Mouse (Mus musculus) lung, postnatal 0 days (tissue): ENCODE results near the gene Gnao1.

Source experiments
- CTCF ChIP-seq: IDR thresholded peaks from 2 replicates; pipeline ENCODE4 v1.5.1; 2016; ENCODE audit warnings: antibody characterized with exemption, mild to moderate bottlenecking
- EP300 ChIP-seq: IDR thresholded peaks from 2 replicates; pipeline ENCODE4 v1.6.1; 2016; ENCODE audit warnings: antibody characterized with exemption, mild to moderate bottlenecking, control low read depth

DNA sequence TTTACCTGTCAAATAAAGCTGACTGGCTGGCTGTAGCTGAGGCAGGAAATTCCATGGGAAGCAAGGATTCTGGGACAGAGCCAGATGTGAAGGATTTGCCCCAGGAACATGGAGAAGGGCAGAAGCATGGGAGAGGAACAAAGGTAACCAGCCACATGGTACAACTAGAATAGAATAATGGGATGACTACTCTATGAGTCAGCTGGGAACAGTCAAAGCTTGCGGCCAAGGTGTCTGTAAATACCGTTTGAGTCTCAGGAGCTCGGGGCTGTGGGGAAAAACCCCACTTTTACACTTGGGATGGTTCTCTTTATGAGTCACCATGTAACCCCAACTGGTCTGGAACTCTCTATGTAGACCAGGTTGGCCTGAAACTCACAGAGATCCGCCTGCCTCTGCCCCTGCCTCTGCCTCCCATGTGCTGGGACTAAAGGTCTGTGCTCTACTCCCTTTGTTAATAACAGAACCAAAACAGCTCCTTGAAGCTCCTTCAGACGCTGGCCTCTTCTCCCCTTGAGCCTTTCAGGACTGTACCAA, 172.0 kb downstream of the Gnao1 start:
- no peak for TF ChIP-seq CTCF
- no peak for TF ChIP-seq EP300
